Mouse (Mus musculus) hindbrain, embryonic 10.5 days (tissue): ENCODE measurements at regions not wholly inside any gene's neighbourhood (a gene's known extent, or its start where the extent isn't known, plus 50 kb on each side); places are given as distances from the start of the nearest gene placed in this dataset.

Source experiments
- DNase-seq: peaks from one replicate; pipeline ENCODE4 v3.0.0-alpha.2; 2017; ENCODE audit warnings: low spot score
- H3K27ac ChIP-seq: fragments of 300-500 bp; sonication (generic); 2 replicates; pipeline ENCODE4 v1.5.1; 2016; ENCODE audit warnings: mild to moderate bottlenecking, moderate library complexity
- H3K27me3 ChIP-seq: fragments of 300-500 bp; sonication (generic); 2 replicates; pipeline ENCODE4 v1.6.1; 2016; ENCODE audit warnings: mild to moderate bottlenecking; ENCODE audit not compliant: poor library complexity, insufficient read depth, severe bottlenecking
- H3K36me3 ChIP-seq: fragments of 300-500 bp; sonication (generic); 2 replicates; pipeline ENCODE4 v1.6.1; 2016; ENCODE audit warnings: mild to moderate bottlenecking, moderate library complexity
- H3K4me1 ChIP-seq: fragments of 300-500 bp; sonication (generic); replicated peaks from 2 replicates; pipeline ENCODE4 v1.6.1; 2016; ENCODE audit warnings: mild to moderate bottlenecking
- H3K4me3 ChIP-seq: fragments of 300-500 bp; sonication (generic); 2 replicates; pipeline ENCODE4 v1.5.1; 2016; ENCODE audit warnings: mild to moderate bottlenecking, moderate library complexity
- H3K9me3 ChIP-seq: fragments of 300-500 bp; sonication (generic); 2 replicates; pipeline ENCODE4 v1.6.1; 2016; ENCODE audit warnings: mild to moderate bottlenecking, moderate library complexity
- WGBS: fragments of 180-500 bp; shearing (Covaris S2); methylation state at CpG from one replicate; pipeline ENCODE4 v1.1.7; 2016; 5-methylcytosine and 5-hydroxymethylcytosine counted together

- Histone ChIP-seq H3K27me3 (no peaks in the 10 kb centered on the region), H3K4me3 (no peak overlapping the region), H3K27ac (no peak overlapping the region), H3K9me3 (no peaks in the 10 kb centered on the region; the same call in 1 of the 2 replicates), H3K4me1 (peaks cover 7% of the 10 kb centered on the region; the same call in 1 of the 2 replicates), H3K36me3 (no peaks in the 10 kb centered on the region)
- WGBS: 91% methylated on average over 4 of the region's 4 CpGs
- DNase-seq: no peak
Measured at GRCm38 (mm10) chr13:31359353-31359752, 196.6 kb upstream of the Foxq1 start.

- no peak overlapping the region for H3K27ac ChIP-seq
- 21% methylated on average over 3 of the region's 3 CpGs for WGBS
- DNase-seq: no peak
Measured at GRCm38 (mm10) chr13:31362386-31362785, 193.5 kb upstream of the Foxq1 start.

GRCm38 (mm10) chr13:31364369-31364768 is 191.6 kb upstream of the Foxq1 start:
- Histone ChIP-seq H3K9me3 (no peaks in the 10 kb centered on the region), H3K4me1 (peaks cover 10% of the 10 kb centered on the region; the same call in 1 of the 2 replicates), H3K27ac (no peak overlapping the region), H3K27me3 (no peaks in the 10 kb centered on the region), H3K4me3 (no peak overlapping the region), H3K36me3 (no peaks in the 10 kb centered on the region)
- no peak for DNase-seq
- WGBS: 77% methylated on average over 4 of the region's 4 CpGs

More at GRCm38 (mm10) chr13:31362386-31362785, 193.5 kb upstream of the Foxq1 start:
- no peaks in the 10 kb centered on the region for H3K9me3 ChIP-seq
- no peak overlapping the region for H3K4me3 ChIP-seq
- no peaks in the 10 kb centered on the region for H3K36me3 ChIP-seq
- peaks cover 10% of the 10 kb centered on the region; the same call in 1 of the 2 replicates for H3K4me1 ChIP-seq
- H3K27me3 ChIP-seq: no peaks in the 10 kb centered on the region

GRCm38 (mm10) chr13:31367226-31367625 is 188.7 kb upstream of the Foxq1 start:
- no peaks in the 10 kb centered on the region for H3K27me3 ChIP-seq
- H3K4me1 ChIP-seq: peaks cover 11% of the 10 kb centered on the region
- H3K27ac ChIP-seq: no peak overlapping the region
- no peaks in the 10 kb centered on the region for H3K36me3 ChIP-seq
- no peaks in the 10 kb centered on the region for H3K9me3 ChIP-seq
- WGBS: 88% methylated on average over 3 of the region's 3 CpGs
- DNase-seq: no peak
- H3K4me3 ChIP-seq: no peak overlapping the region

- DNase-seq: no peak
- Histone ChIP-seq H3K4me3 (no peak overlapping the region), H3K36me3 (no peaks in the 10 kb centered on the region), H3K27me3 (no peaks in the 10 kb centered on the region), H3K4me1 (peaks cover 8% of the 10 kb centered on the region), H3K27ac (no peak overlapping the region), H3K9me3 (no peaks in the 10 kb centered on the region)
- 79% methylated on average over 4 of the region's 4 CpGs for WGBS
Measured at GRCm38 (mm10) chr13:31369182-31369581, 186.8 kb upstream of the Foxq1 start.

GRCm38 (mm10) chr13:31370873-31371272 is 185.1 kb upstream of the Foxq1 start:
- H3K4me1 ChIP-seq: peaks cover 5% of the 10 kb centered on the region
- no peaks in the 10 kb centered on the region for H3K27me3 ChIP-seq
- H3K4me3 ChIP-seq: no peak overlapping the region
- no peak for DNase-seq
- no peaks in the 10 kb centered on the region for H3K9me3 ChIP-seq
- H3K27ac ChIP-seq: no peak overlapping the region
- no peaks in the 10 kb centered on the region for H3K36me3 ChIP-seq
- WGBS: 66% methylated on average over 6 of the region's 6 CpGs

GRCm38 (mm10) chr13:31374006-31374405 is 181.9 kb upstream of the Foxq1 start:
- H3K4me1 ChIP-seq: peaks cover 5% of the 10 kb centered on the region
- no peak overlapping the region for H3K4me3 ChIP-seq
- no peaks in the 10 kb centered on the region for H3K9me3 ChIP-seq
- no peaks in the 10 kb centered on the region for H3K27me3 ChIP-seq
- no peaks in the 10 kb centered on the region for H3K36me3 ChIP-seq
- H3K27ac ChIP-seq: no peak overlapping the region
- 58% methylated on average over 5 of the region's 5 CpGs for WGBS
- DNase-seq: no peak

GRCm38 (mm10) chr13:31393421-31394215 is 162.3 kb upstream of the Foxq1 start:
- peaks cover 12% of the 10 kb centered on the region; the same call in 1 of the 2 replicates for H3K4me1 ChIP-seq
- no peak for DNase-seq
- H3K27ac ChIP-seq: no peak overlapping the region
- no peaks in the 10 kb centered on the region for H3K9me3 ChIP-seq
- no peaks in the 10 kb centered on the region for H3K27me3 ChIP-seq
- WGBS: 72% methylated on average over 4 of the region's 4 CpGs
- no peak overlapping the region for H3K4me3 ChIP-seq
- no peaks in the 10 kb centered on the region for H3K36me3 ChIP-seq

GRCm38 (mm10) chr13:31396216-31396910 is 159.6 kb upstream of the Foxq1 start:
- Histone ChIP-seq H3K27me3 (no peaks in the 10 kb centered on the region), H3K36me3 (no peaks in the 10 kb centered on the region), H3K4me3 (no peak overlapping the region), H3K27ac (no peak overlapping the region), H3K9me3 (no peaks in the 10 kb centered on the region), H3K4me1 (peaks cover 12% of the 10 kb centered on the region; the same call in 1 of the 2 replicates)
- WGBS: 72% methylated on average over 5 of the region's 5 CpGs
- DNase-seq: peak; percentile 6

- peak; percentile 53 for DNase-seq
- peaks cover 12% of the 10 kb centered on the region; the same call in 1 of the 2 replicates for H3K4me1 ChIP-seq
- H3K9me3 ChIP-seq: no peaks in the 10 kb centered on the region
- no peaks in the 10 kb centered on the region for H3K36me3 ChIP-seq
- H3K27me3 ChIP-seq: no peaks in the 10 kb centered on the region
- 63% methylated on average over 10 of the region's 10 CpGs for WGBS
- no peak overlapping the region for H3K27ac ChIP-seq
- no peak overlapping the region for H3K4me3 ChIP-seq
Measured at GRCm38 (mm10) chr13:31397246-31397645, 158.7 kb upstream of the Foxq1 start.

- Histone ChIP-seq H3K36me3 (no peaks in the 10 kb centered on the region), H3K9me3 (no peaks in the 10 kb centered on the region), H3K4me1 (peaks cover 12% of the 10 kb centered on the region; the same call in 1 of the 2 replicates), H3K4me3 (no peak overlapping the region), H3K27me3 (no peaks in the 10 kb centered on the region), H3K27ac (no peak overlapping the region)
- DNase-seq: no peak
- WGBS: 98% methylated on average over 2 of the region's 2 CpGs
Measured at GRCm38 (mm10) chr13:31400401-31400800, 155.5 kb upstream of the Foxq1 start.

GRCm38 (mm10) chr13:31405312-31405711 is 150.6 kb upstream of the Foxq1 start:
- H3K4me1 ChIP-seq: no peaks in the 10 kb centered on the region
- DNase-seq: no peak
- WGBS: 84% methylated on average over 2 of the region's 2 CpGs

More at GRCm38 (mm10) chr13:31405312-31405711, 150.6 kb upstream of the Foxq1 start:
- Histone ChIP-seq H3K36me3 (no peaks in the 10 kb centered on the region), H3K9me3 (no peaks in the 10 kb centered on the region), H3K27me3 (no peaks in the 10 kb centered on the region), H3K27ac (no peak overlapping the region), H3K4me3 (no peak overlapping the region)
